Mouse (Mus musculus): ENCODE measurements around the gene Gm29797.

DNA sequence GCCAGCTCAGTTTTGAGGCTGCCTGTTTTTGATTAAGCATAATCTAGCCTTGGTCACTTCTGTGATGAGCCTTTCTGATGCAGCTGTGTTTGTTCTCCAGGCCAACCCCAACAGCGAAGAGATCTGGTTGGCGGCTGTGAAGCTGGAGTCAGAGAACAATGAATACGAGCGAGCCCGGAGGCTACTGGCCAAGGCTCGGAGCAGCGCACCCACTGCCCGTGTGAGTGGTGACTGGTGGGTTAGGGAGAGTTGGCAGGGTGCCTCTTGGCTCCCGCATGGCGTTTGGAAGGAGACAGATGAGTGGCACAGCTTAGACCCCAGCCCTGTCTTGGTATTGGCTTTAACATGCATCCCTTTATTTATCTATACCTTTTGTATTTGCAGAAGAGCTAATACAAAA, 7.9 kb upstream of the Gm29797 start:
- TF ChIP-seq EP300 (IDR thresholded peaks at IDR 0.05) (no peak), CTCF (IDR thresholded peaks at IDR 0.05) (no peak)

Measured in lung, postnatal 0 days (tissue).